ENCODE assay signal across 8 mouse cellular contexts in the genomic region with DNA sequence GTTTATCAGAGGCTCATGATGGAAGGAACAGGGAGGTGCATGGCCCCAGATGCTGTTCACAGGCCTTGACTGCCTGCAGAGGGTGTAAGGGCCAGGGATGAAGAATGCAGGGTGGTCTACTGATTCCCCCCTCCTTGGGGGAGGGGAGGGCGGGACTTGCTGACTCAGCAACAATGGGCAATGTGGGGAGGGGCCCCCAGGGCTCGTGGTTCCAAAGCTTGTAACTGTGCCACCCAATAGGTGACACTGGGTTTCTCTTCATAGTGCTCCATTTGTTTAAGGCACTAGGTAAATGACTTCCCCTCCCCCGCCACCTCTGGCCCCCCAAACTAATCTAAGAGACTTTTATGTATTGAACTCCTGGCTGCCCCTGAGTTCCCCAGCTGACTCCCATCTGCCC. TPM values are rescaled to one million over a fixed set of nuclear protein-coding genes. Genes with fewer than 3 reads are reported as not detected.
A peak's percentile ranks its signal among the peaks of the same experiment; 100 is the strongest.
DNase-seq lines count a peak whose midpoint lies in the region; ATAC-seq and TF ChIP-seq lines count a peak whose summit lies in the region.

No protein-coding gene starts in this region.

- peaks cover 59% of the 10 kb centered on the region for H3K4me1 ChIP-seq in lung, embryonic 15.5 days
- no peaks in the 10 kb centered on the region; the same call in 1 of the 2 replicates for H3K4me1 ChIP-seq in embryonic fibroblast, embryonic 13.5 days (ENCODE audit: control insufficient read depth, insufficient read depth, low read length)
- H3K4me1 ChIP-seq in intestine, postnatal 0 days (replicated peaks; ENCODE audit: control insufficient read depth, insufficient read depth, low read length), result peaks cover 33% of the 10 kb centered on the region; the same call in 1 of the 2 replicates
- peaks cover 75% of the 10 kb centered on the region for H3K4me1 ChIP-seq in neural tube, embryonic 13.5 days (replicated peaks)

- no peaks in the 10 kb centered on the region for H3K27me3 ChIP-seq in lung, embryonic 15.5 days
- no peaks in the 10 kb centered on the region for H3K27me3 ChIP-seq in intestine, postnatal 0 days (replicated peaks; ENCODE audit: control insufficient read depth, insufficient read depth, low read length)
- no peaks in the 10 kb centered on the region for H3K27me3 ChIP-seq in neural tube, embryonic 13.5 days

- WGBS in lung, embryonic 15.5 days, result 38% methylated on average over 3 of the region's 3 CpGs
- 53% methylated on average over 3 of the region's 3 CpGs for WGBS in intestine, postnatal 0 days
- 43% methylated on average over 3 of the region's 3 CpGs for WGBS in neural tube, embryonic 13.5 days

- no peak overlapping the region for H3K27ac ChIP-seq in lung, embryonic 15.5 days
- H3K27ac ChIP-seq in embryonic fibroblast, embryonic 13.5 days (ENCODE audit: insufficient read depth, low read length), result no peak overlapping the region
- H3K27ac ChIP-seq in intestine, postnatal 0 days (ENCODE audit: low read depth, low read length), result peak overlapping the region; percentile 37; the same call in 1 of the 2 replicates
- H3K27ac ChIP-seq in neural tube, embryonic 13.5 days (replicated peaks), result no peak overlapping the region

- peak overlapping the region; percentile 70; the same call in 1 of the 2 replicates for H3K9ac ChIP-seq in lung, embryonic 15.5 days
- peak overlapping the region; percentile 86 for H3K9ac ChIP-seq in intestine, postnatal 0 days (ENCODE audit: low read depth, low read length)
- H3K9ac ChIP-seq in neural tube, embryonic 13.5 days, result peak overlapping the region; percentile 92

- TF ChIP-seq POLR2A in embryonic fibroblast, embryonic 13.5 days (IDR thresholded peaks at IDR 0.05; ENCODE audit: low read depth, low read length), result no peak

- TF ChIP-seq CTCF in embryonic fibroblast, embryonic 13.5 days (IDR thresholded peaks at IDR 0.05; ENCODE audit: borderline replicate concordance, insufficient read depth, low read length), result no peak
- no peak for TF ChIP-seq CTCF in intestine, postnatal 0 days (IDR thresholded peaks at IDR 0.05; ENCODE audit: low read depth)

- H3K36me3 ChIP-seq in lung, embryonic 15.5 days, result no peaks in the 10 kb centered on the region
- H3K36me3 ChIP-seq in intestine, postnatal 0 days (ENCODE audit: control insufficient read depth, insufficient read depth), result 0 out of 2 replicates have a peak, but pooled peaks cover 4% of the 10 kb centered on the region
- H3K36me3 ChIP-seq in neural tube, embryonic 13.5 days, result peaks cover under 1% of the 10 kb centered on the region; the same call in 1 of the 2 replicates

- ATAC-seq in lung, embryonic 15.5 days (ENCODE audit: borderline replicate concordance, extremely low read depth, low FRiP score, low TSS enrichment), result no peak
- ATAC-seq in intestine, postnatal 0 days, result no peak
- ATAC-seq in neural tube, embryonic 13.5 days (ENCODE audit: low read depth), result no peak

- H3K9me3 ChIP-seq in lung, embryonic 15.5 days, result no peaks in the 10 kb centered on the region
- H3K9me3 ChIP-seq in intestine, postnatal 0 days (ENCODE audit: control insufficient read depth), result no peaks in the 10 kb centered on the region
- no peaks in the 10 kb centered on the region for H3K9me3 ChIP-seq in neural tube, embryonic 13.5 days

- H3K4me3 ChIP-seq in lung, embryonic 15.5 days, result peak overlapping the region; percentile 85
- H3K4me3 ChIP-seq in embryonic fibroblast, embryonic 13.5 days (ENCODE audit: insufficient read depth, low read length), result peak overlapping the region; percentile 63
- H3K4me3 ChIP-seq in intestine, postnatal 0 days (ENCODE audit: low read depth, low read length), result peak overlapping the region; percentile 69
- H3K4me3 ChIP-seq in neural tube, embryonic 13.5 days, result peak overlapping the region; percentile 91

- DNase-seq in lung, postnatal 4 days, result no peak
- DNase-seq in adrenal gland, postnatal 25 days, result no peak
- no peak for DNase-seq in MN1 (ENCODE audit: low spot score)
- DNase-seq in lung, postnatal 10 days, result no peak

- H3K4me2 ChIP-seq in lung, embryonic 15.5 days, result peak overlapping the region; percentile 96
- peak overlapping the region; percentile 93 for H3K4me2 ChIP-seq in intestine, postnatal 0 days (replicated peaks; ENCODE audit: low read depth)
- H3K4me2 ChIP-seq in neural tube, embryonic 13.5 days, result peak overlapping the region; percentile 98

RNA-seq across cellular contexts. Expression of a gene that starts 2.5 kb away (rescaled TPM):
- 11.7 and 12.7 TPM in 2 replicates for polyA plus RNA-seq in lung, embryonic 15.5 days (2015; fragmentation: Nextera tagmentation; extraction: Ambion mirVana)
- polyA plus RNA-seq in embryonic fibroblast, embryonic 13.5 days (2011; ENCODE audit: insufficient read length, low read depth, missing spikeins), result 64.9 and 96.5 TPM in 2 replicates
- 6.4 and 6.7 TPM in 2 replicates for polyA plus RNA-seq in intestine, postnatal 0 days (2015; fragmentation: Nextera tagmentation; extraction: Ambion mirVana)
- 12.0 and 16.9 TPM in 2 replicates for polyA plus RNA-seq in neural tube, embryonic 13.5 days (2015; fragmentation: Nextera tagmentation; extraction: Ambion mirVana)
- 140 and 171 TPM in 2 replicates for total RNA-seq in adrenal gland, postnatal 25 days (2021)
